Mouse (Mus musculus) myocyte (in vitro differentiated cells): ENCODE results near the gene Trhr2.

Experiments used
- CEBPB ChIP-seq: IDR thresholded peaks from 2 replicates; pipeline ENCODE4 v1.6.1; 2011; ENCODE audit warnings: mild to moderate bottlenecking, moderate library complexity; ENCODE audit not compliant: poor library complexity, insufficient read depth, severe bottlenecking
- E2F4 ChIP-seq: IDR thresholded peaks from one replicate; pipeline ENCODE4 v1.6.1; 2011; ENCODE audit warnings: mild to moderate bottlenecking, control low read depth, moderate library complexity; ENCODE audit not compliant: insufficient read depth
- MAX ChIP-seq: IDR thresholded peaks from one replicate; pipeline ENCODE4 v1.6.1; 2011; ENCODE audit warnings: low read depth, mild to moderate bottlenecking, control low read depth
- MYOD1 ChIP-seq, 3 experiments: IDR thresholded peaks; one replicate each; pipeline ENCODE4 v1.6.1; 2011; ENCODE audit warnings: control low read depth in 2 of 3, low read depth in 2 of 3, mild to moderate bottlenecking in 2 of 3, moderate library complexity in 1 of 3; ENCODE audit not compliant: insufficient read length in 2 of 3, control insufficient read depth in 1 of 3
- MYOG ChIP-seq, 3 experiments: IDR thresholded peaks; one replicate each; pipeline ENCODE4 v1.6.1; 2011; ENCODE audit warnings: control low read depth in 2 of 3, low read depth in 2 of 3, mild to moderate bottlenecking in 2 of 3; ENCODE audit not compliant: insufficient read length in 2 of 3, control insufficient read depth in 1 of 3, insufficient read depth in 1 of 3
- POLR2A ChIP-seq: IDR thresholded peaks from one replicate; pipeline ENCODE4 v1.6.1; 2011; ENCODE audit warnings: low read depth, mild to moderate bottlenecking, control low read depth, moderate library complexity; ENCODE audit not compliant: insufficient read length
- POLR2AphosphoS2 ChIP-seq: IDR thresholded peaks from one replicate; pipeline ENCODE4 v1.6.1; 2011; ENCODE audit warnings: low read depth, control low read depth; ENCODE audit not compliant: insufficient read length
- REST ChIP-seq: IDR thresholded peaks from one replicate; pipeline ENCODE4 v1.6.1; 2011; ENCODE audit warnings: mild to moderate bottlenecking, control low read depth, moderate library complexity; ENCODE audit not compliant: insufficient read depth, insufficient read length
- SRF ChIP-seq: IDR thresholded peaks from one replicate; pipeline ENCODE4 v1.6.1; 2011; ENCODE audit warnings: low read depth; ENCODE audit not compliant: control insufficient read depth, insufficient read length
- TCF12 ChIP-seq: IDR thresholded peaks from one replicate; pipeline ENCODE4 v1.6.1; 2011; ENCODE audit warnings: mild to moderate bottlenecking, control low read depth; ENCODE audit not compliant: poor library complexity, insufficient read depth, severe bottlenecking
- TCF3 ChIP-seq: IDR thresholded peaks from one replicate; pipeline ENCODE4 v1.6.1; 2011; ENCODE audit warnings: low read depth, control low read depth; ENCODE audit not compliant: insufficient read length
- USF1 ChIP-seq: IDR thresholded peaks from one replicate; pipeline ENCODE4 v1.6.1; 2011; ENCODE audit warnings: low read depth, mild to moderate bottlenecking, control low read depth, moderate library complexity

DNA sequence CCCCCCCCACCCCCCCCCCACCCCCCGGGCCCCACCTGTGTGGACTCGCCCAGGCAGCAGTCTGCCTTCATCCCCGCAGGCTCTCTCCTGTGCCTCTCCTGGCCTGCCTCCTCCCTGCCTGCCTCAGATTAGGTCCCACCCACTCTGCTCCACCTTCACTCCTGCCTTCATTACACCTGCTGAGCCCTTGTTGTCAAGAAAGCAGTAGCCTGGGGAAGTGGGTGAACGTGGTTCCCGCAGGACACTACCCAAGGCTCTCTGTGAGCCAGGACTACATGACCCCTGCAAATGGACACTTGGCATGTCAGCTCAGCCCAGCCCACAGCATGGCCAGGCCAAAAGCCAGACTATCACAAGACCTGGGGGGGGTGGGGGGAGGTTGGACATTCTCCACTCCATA is 16.3 kb downstream of the Trhr2 start:
- TF ChIP-seq MYOG (IDR thresholded peaks at IDR 0.05; ENCODE audit: control insufficient read depth in 1 of 3, insufficient read depth in 1 of 3, insufficient read length in 2 of 3, low read depth in 2 of 3) (no peak), CEBPB (no peak), POLR2A (peak; percentile 47), MAX (no peak), TCF12 (no peak), TCF3 (no peak), USF1 (no peak), E2F4 (no peak), MYOD1 (IDR thresholded peaks at IDR 0.05; ENCODE audit: control insufficient read depth in 1 of 3, insufficient read length in 2 of 3, low read depth in 2 of 3) (no peak), SRF (no peak), POLR2AphosphoS2 (peak; percentile 7), REST (no peak)
